Comparison of ENCODE assay signal across 13 mouse cellular contexts in genomic region chr19:17498586-17499235, GRCm38 (mm10).
DNase-seq lines count a peak whose midpoint lies in the region; ATAC-seq and TF ChIP-seq lines count a peak whose summit lies in the region.
"Had no signal": no experiment of that assay in that cellular context is flagged by ENCODE, and none has a peak within 500 bp of the region (broad histone marks: within the 10 kb centered on the region; RNA-seq: fewer than 3 reads in every experiment).

No protein-coding gene starts in this region.

- TF ChIP-seq CTCF in Patski (IDR thresholded peaks at IDR 0.05), result no peak

- no peak overlapping the region for H3K4me2 ChIP-seq in heart, embryonic 11.5 days
- no peak overlapping the region for H3K4me2 ChIP-seq in kidney, embryonic 16.5 days (replicated peaks; ENCODE audit: low read depth, low read length)
- H3K4me2 ChIP-seq: kidney, embryonic 15.5 days; limb, embryonic 15.5 days had no signal

- peak; percentile 96 for DNase-seq in heart, adult 11 months
- DNase-seq in Patski (ENCODE audit: low read depth, low spot score), result no peak
- peak; percentile 18 for DNase-seq in fat pad, adult 2 months (ENCODE audit: extremely low read depth, low read depth, low spot score)
- DNase-seq in limb, embryonic 10.5 days (ENCODE audit: low spot score), result peak; percentile 5
- no peak for DNase-seq in midbrain, embryonic 10.5 days (ENCODE audit: low spot score)
- DNase-seq: cerebellum, adult 2 months; thymus, postnatal 14 days had no signal

- no peak overlapping the region for H3K9ac ChIP-seq in heart, embryonic 11.5 days (ENCODE audit: low read depth, low read length)
- H3K9ac ChIP-seq in kidney, embryonic 16.5 days (replicated peaks; ENCODE audit: low read length), result no peak overlapping the region
- H3K9ac ChIP-seq: kidney, embryonic 15.5 days; limb, embryonic 15.5 days had no signal

- 79% methylated on average over 7 of the region's 7 CpGs for WGBS in heart, embryonic 11.5 days (ENCODE audit: insufficient replicate concordance)
- 93% methylated on average over 7 of the region's 7 CpGs for WGBS in limb, embryonic 10.5 days
- WGBS in midbrain, embryonic 10.5 days, result 90% methylated on average over 7 of the region's 7 CpGs
- 82% methylated on average over 7 of the region's 7 CpGs for WGBS in kidney, embryonic 16.5 days

- H3K4me3 ChIP-seq in heart, embryonic 11.5 days (ENCODE audit: low read depth, low read length), result no peak overlapping the region
- no peak overlapping the region for H3K4me3 ChIP-seq in limb, embryonic 10.5 days
- H3K4me3 ChIP-seq in midbrain, embryonic 10.5 days, result no peak overlapping the region
- no peak overlapping the region for H3K4me3 ChIP-seq in kidney, embryonic 16.5 days (ENCODE audit: low read length)
- H3K4me3 ChIP-seq: kidney, embryonic 15.5 days; limb, embryonic 15.5 days had no signal

- ATAC-seq in heart, embryonic 11.5 days (replicated peaks; ENCODE audit: insufficient number of reproducible peaks, low FRiP score, low TSS enrichment), result no peak
- ATAC-seq in Patski, result peak; percentile 60
- no peak for ATAC-seq in kidney, embryonic 16.5 days (ENCODE audit: low FRiP score, low TSS enrichment)
- no peak for ATAC-seq in monocyte, adult 5-6 weeks (replicated peaks; ENCODE audit: insufficient number of reproducible peaks, low FRiP score, low TSS enrichment, poor library complexity, severe bottlenecking)
- ATAC-seq: hindbrain, embryonic 16.5 days had no signal

- no peaks in the 10 kb centered on the region for H3K36me3 ChIP-seq in heart, embryonic 11.5 days (ENCODE audit: control insufficient read depth, insufficient read depth, low read length)
- no peaks in the 10 kb centered on the region for H3K36me3 ChIP-seq in limb, embryonic 10.5 days
- no peaks in the 10 kb centered on the region for H3K36me3 ChIP-seq in midbrain, embryonic 10.5 days
- no peaks in the 10 kb centered on the region for H3K36me3 ChIP-seq in kidney, embryonic 16.5 days (ENCODE audit: insufficient read depth, low read length)
- H3K36me3 ChIP-seq: kidney, embryonic 15.5 days; limb, embryonic 15.5 days had no signal

- in situ Hi-C loops in Patski (cut with MboI; ENCODE audit: low pct_unique_long_range_greater_than_20kb), result no loop called here

- H3K27ac ChIP-seq in heart, embryonic 11.5 days (ENCODE audit: low read depth, low read length), result no peak overlapping the region
- H3K27ac ChIP-seq in limb, embryonic 10.5 days, result no peak overlapping the region
- H3K27ac ChIP-seq in midbrain, embryonic 10.5 days (replicated peaks), result no peak overlapping the region
- H3K27ac ChIP-seq in kidney, embryonic 16.5 days (ENCODE audit: low read length), result no peak overlapping the region
- H3K27ac ChIP-seq: kidney, embryonic 15.5 days; limb, embryonic 15.5 days had no signal

- no peaks in the 10 kb centered on the region for H3K9me3 ChIP-seq in heart, embryonic 11.5 days (replicated peaks; ENCODE audit: control insufficient read depth, low read length)
- H3K9me3 ChIP-seq in limb, embryonic 10.5 days (replicated peaks), result no peaks in the 10 kb centered on the region
- H3K9me3 ChIP-seq in midbrain, embryonic 10.5 days (replicated peaks), result no peaks in the 10 kb centered on the region
- no peaks in the 10 kb centered on the region for H3K9me3 ChIP-seq in kidney, embryonic 16.5 days (ENCODE audit: low read length)
- H3K9me3 ChIP-seq: kidney, embryonic 15.5 days; limb, embryonic 15.5 days had no signal

- POLR2A ChIA-PET in Patski (lab: Charles Lee), result no interaction called here

- CTCF ChIA-PET in Patski (lab: Charles Lee), result interaction anchor here (1.4 kb wide), 1 partner anchor 19 kb away, joined by 3 read pairs; no protein-coding TSS in a partner anchor

- H3K4me1 ChIP-seq in heart, embryonic 11.5 days (ENCODE audit: control insufficient read depth, insufficient read depth, low read length), result no peaks in the 10 kb centered on the region
- H3K4me1 ChIP-seq in limb, embryonic 10.5 days, result no peaks in the 10 kb centered on the region
- H3K4me1 ChIP-seq in midbrain, embryonic 10.5 days, result no peaks in the 10 kb centered on the region
- no peaks in the 10 kb centered on the region for H3K4me1 ChIP-seq in kidney, embryonic 16.5 days (ENCODE audit: insufficient read depth, low read length)
- H3K4me1 ChIP-seq: kidney, embryonic 15.5 days; limb, embryonic 15.5 days had no signal

- H3K27me3 ChIP-seq in heart, embryonic 11.5 days (ENCODE audit: control insufficient read depth, insufficient read depth, low read length), result no peaks in the 10 kb centered on the region
- H3K27me3 ChIP-seq in Patski, result peaks cover 39% of the 10 kb centered on the region
- no peaks in the 10 kb centered on the region for H3K27me3 ChIP-seq in limb, embryonic 10.5 days (ENCODE audit: low read depth, poor library complexity, severe bottlenecking)
- no peaks in the 10 kb centered on the region for H3K27me3 ChIP-seq in midbrain, embryonic 10.5 days (ENCODE audit: low read depth, poor library complexity, severe bottlenecking)
- H3K27me3 ChIP-seq in kidney, embryonic 16.5 days (ENCODE audit: insufficient read depth, low read length), result no peaks in the 10 kb centered on the region
- H3K27me3 ChIP-seq: kidney, embryonic 15.5 days; limb, embryonic 15.5 days had no signal

Comparison
In these comparisons a context has a peak if more than half of its experiments do, and no peak if none do; other contexts are left out.
1. DNase-seq: peak in heart, adult 11 months (single experiment), fat pad, adult 2 months (single experiment) and limb, embryonic 10.5 days (single experiment); none in Patski (single experiment) and midbrain, embryonic 10.5 days (single experiment).